Comparison of ENCODE assay signal across 8 mouse cellular contexts in the genomic region with DNA sequence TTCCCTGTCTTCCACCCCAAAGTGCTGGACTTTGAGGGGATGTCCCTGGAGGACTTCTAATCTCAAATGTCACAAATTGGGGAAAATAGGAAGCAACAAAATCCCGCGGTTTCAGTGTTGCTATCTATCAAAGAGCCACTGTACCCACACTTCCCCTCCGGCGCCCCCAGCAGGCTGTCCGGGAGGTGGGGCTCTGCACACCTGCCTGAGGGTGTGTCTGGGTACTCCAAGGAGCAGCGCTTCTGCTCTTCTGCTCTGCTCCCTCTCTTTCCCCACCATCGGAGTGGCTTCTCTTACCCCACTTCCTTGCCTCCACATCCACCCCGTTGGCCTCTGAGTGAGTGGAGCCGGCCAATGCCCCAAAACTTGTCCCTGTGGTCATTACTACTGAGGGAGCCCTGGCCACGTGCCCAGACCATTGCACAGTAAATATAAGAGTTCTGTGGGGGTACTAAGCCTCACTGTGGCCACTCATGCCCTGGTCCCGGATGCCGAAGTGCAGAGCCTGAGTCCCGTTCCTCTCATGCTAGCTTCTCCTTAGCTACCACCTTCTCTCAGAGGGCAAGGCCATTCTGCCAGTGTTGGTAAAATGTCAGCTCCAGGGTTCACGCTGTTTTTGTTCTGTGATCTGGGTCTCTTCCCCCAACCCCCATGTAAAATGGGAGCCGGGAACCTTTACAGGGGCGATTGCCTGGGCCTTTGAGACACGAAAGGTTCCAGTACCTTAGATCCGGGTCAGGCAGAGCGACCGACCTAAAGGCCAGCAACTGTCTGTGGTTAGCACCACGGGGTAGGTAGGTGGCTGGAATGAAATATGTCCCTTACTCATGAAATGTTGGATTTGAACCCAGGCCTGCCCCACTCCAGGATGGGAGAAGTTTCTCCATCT. TPM values are rescaled to one million over a fixed set of nuclear protein-coding genes. Genes with fewer than 3 reads are reported as not detected.
DNase-seq lines count a peak whose midpoint lies in the region; ATAC-seq and TF ChIP-seq lines count a peak whose summit lies in the region.

No protein-coding gene starts in this region.

- no peaks in the 10 kb centered on the region for H3K36me3 ChIP-seq in ES-Bruce4 (ENCODE audit: control insufficient read depth, insufficient read depth, low read length, poor library complexity, severe bottlenecking)
- no peaks in the 10 kb centered on the region for H3K36me3 ChIP-seq in heart, embryonic 16.5 days (ENCODE audit: control insufficient read depth, insufficient read depth)
- H3K36me3 ChIP-seq in limb, embryonic 12.5 days: no peaks in the 10 kb centered on the region
- no peaks in the 10 kb centered on the region for H3K36me3 ChIP-seq in midbrain, embryonic 16.5 days (ENCODE audit: control insufficient read depth, insufficient read depth, low read length)

- no peak for ATAC-seq in heart, embryonic 16.5 days (replicated peaks; ENCODE audit: extremely low read depth, insufficient read depth, low FRiP score)
- no peak for ATAC-seq in limb, embryonic 12.5 days (ENCODE audit: insufficient number of reproducible peaks, insufficient read depth, low FRiP score, low TSS enrichment, low read depth)
- ATAC-seq in midbrain, embryonic 16.5 days: no peak

- no peak for TF ChIP-seq POLR2A in ES-Bruce4 (IDR thresholded peaks at IDR 0.05; ENCODE audit: insufficient read depth, low read length)

- H3K4me1 ChIP-seq in ES-Bruce4 (ENCODE audit: control insufficient read depth, insufficient read depth, low read length): peaks cover 7% of the 10 kb centered on the region
- H3K4me1 ChIP-seq in heart, embryonic 16.5 days (ENCODE audit: control insufficient read depth, insufficient read depth, low read length): peaks cover 20% of the 10 kb centered on the region
- peaks cover 59% of the 10 kb centered on the region for H3K4me1 ChIP-seq in limb, embryonic 12.5 days (replicated peaks)
- peaks cover 24% of the 10 kb centered on the region for H3K4me1 ChIP-seq in midbrain, embryonic 16.5 days (ENCODE audit: control insufficient read depth, insufficient read depth, low read length)

- 0 out of 2 replicates have a peak, but pooled peaks cover 5% of the 10 kb centered on the region for H3K27me3 ChIP-seq in ES-Bruce4 (ENCODE audit: control insufficient read depth, insufficient read depth, low read length, poor library complexity, severe bottlenecking)
- no peaks in the 10 kb centered on the region for H3K27me3 ChIP-seq in heart, embryonic 16.5 days (ENCODE audit: control insufficient read depth, insufficient read depth, low read length)
- H3K27me3 ChIP-seq in limb, embryonic 12.5 days: peaks cover 29% of the 10 kb centered on the region
- H3K27me3 ChIP-seq in midbrain, embryonic 16.5 days (ENCODE audit: control insufficient read depth, insufficient read depth, low read depth, low read length): peaks cover 22% of the 10 kb centered on the region

- peak; percentile 30 for TF ChIP-seq CTCF in ES-Bruce4 (IDR thresholded peaks at IDR 0.05; ENCODE audit: low read depth, low read length)

- H3K4me2 ChIP-seq in heart, embryonic 16.5 days (ENCODE audit: low read depth, low read length): peak overlapping the region; percentile 71
- peak overlapping the region; percentile 88 for H3K4me2 ChIP-seq in limb, embryonic 12.5 days
- H3K4me2 ChIP-seq in midbrain, embryonic 16.5 days (ENCODE audit: low read length): peak overlapping the region; percentile 76

- 0 out of 2 replicates have a peak overlapping the region, but pooled peaks have one; percentile 4 for H3K27ac ChIP-seq in ES-Bruce4 (ENCODE audit: insufficient read depth, low read length)
- peak overlapping the region; percentile 94 for H3K27ac ChIP-seq in heart, embryonic 16.5 days (ENCODE audit: low read length)
- H3K27ac ChIP-seq in limb, embryonic 12.5 days: no peak overlapping the region
- H3K27ac ChIP-seq in midbrain, embryonic 16.5 days (ENCODE audit: low read length): no peak overlapping the region

- peak overlapping the region; percentile 85 for H3K4me3 ChIP-seq in ES-Bruce4 (ENCODE audit: low read depth, low read length)
- H3K4me3 ChIP-seq in heart, embryonic 16.5 days (ENCODE audit: low read length): peak overlapping the region; percentile 67
- H3K4me3 ChIP-seq in limb, embryonic 12.5 days (replicated peaks): peak overlapping the region; percentile 59
- H3K4me3 ChIP-seq in midbrain, embryonic 16.5 days (ENCODE audit: low read depth, low read length): peak overlapping the region; percentile 43

- H3K9ac ChIP-seq in ES-Bruce4 (ENCODE audit: low read depth, poor library complexity, severe bottlenecking): peak overlapping the region; percentile 82; the same call in 1 of the 2 replicates
- H3K9ac ChIP-seq in heart, embryonic 16.5 days (ENCODE audit: low read length): peak overlapping the region; percentile 85
- H3K9ac ChIP-seq in limb, embryonic 12.5 days (replicated peaks): peak overlapping the region; percentile 70
- no peak overlapping the region for H3K9ac ChIP-seq in midbrain, embryonic 16.5 days (ENCODE audit: low read depth, low read length)

- WGBS in heart, embryonic 16.5 days: 33% methylated on average over 21 of the region's 21 CpGs
- 37% methylated on average over 21 of the region's 21 CpGs for WGBS in limb, embryonic 12.5 days
- WGBS in midbrain, embryonic 16.5 days: 43% methylated on average over 21 of the region's 21 CpGs

- H3K9me3 ChIP-seq in ES-Bruce4 (replicated peaks; ENCODE audit: control insufficient read depth, insufficient read depth, low read length, poor library complexity, severe bottlenecking): no peaks in the 10 kb centered on the region
- no peaks in the 10 kb centered on the region for H3K9me3 ChIP-seq in heart, embryonic 16.5 days (replicated peaks; ENCODE audit: control insufficient read depth, low read length)
- H3K9me3 ChIP-seq in limb, embryonic 12.5 days: no peaks in the 10 kb centered on the region
- no peaks in the 10 kb centered on the region for H3K9me3 ChIP-seq in midbrain, embryonic 16.5 days (replicated peaks; ENCODE audit: control insufficient read depth, low read length, poor library complexity, severe bottlenecking)

- DNase-seq in adrenal gland, postnatal 25 days: peak; percentile 51
- no peak for DNase-seq in layer of hippocampus, adult 8-10 months (ENCODE audit: low spot score in 2 of 2)
- DNase-seq in right cerebral cortex, postnatal 14 days: no peak
- DNase-seq in cerebellum, adult 18-20 months: no peak

- TF ChIP-seq EP300 in ES-Bruce4 (IDR thresholded peaks at IDR 0.05; ENCODE audit: insufficient read depth, low read depth, low read length): no peak

RNA-seq across cellular contexts. Expression of a gene that starts 1.4 kb away (rescaled TPM):
- 9.2 and 10.5 TPM in 2 replicates for polyA plus RNA-seq in ES-Bruce4 (2011; ENCODE audit: insufficient read depth, insufficient read length, low read depth, missing spikeins)
- 38.8 and 43.4 TPM in 2 replicates for total RNA-seq in adrenal gland, postnatal 25 days (2021)
- polyA plus RNA-seq in heart, embryonic 16.5 days (2015; fragmentation: Nextera tagmentation; extraction: Ambion mirVana): 29.4 and 38.7 TPM in 2 replicates
- polyA plus RNA-seq in limb, embryonic 12.5 days (2016; fragmentation: Nextera tagmentation; extraction: Ambion mirVana): 14.3 and 15.8 TPM in 2 replicates
- 11.4 and 13.6 TPM in 2 replicates for polyA plus RNA-seq in midbrain, embryonic 16.5 days (2015; fragmentation: Nextera tagmentation; extraction: Ambion mirVana)
- total RNA-seq in layer of hippocampus, adult 8-10 months (2022): 10 to 100 TPM; 14.5 to 18.7 (median 16.2) TPM

RNA-seq across cellular contexts. Expression of a gene that starts 11.5 kb away (rescaled TPM):
- 2.4 TPM in 1 of 2 replicates, not detected in the other for polyA plus RNA-seq in ES-Bruce4 (2011; ENCODE audit: insufficient read depth, insufficient read length, low read depth, missing spikeins)
- total RNA-seq in adrenal gland, postnatal 25 days (2021): not detected in 2 replicates
- 2.2 TPM in 1 of 2 replicates, not detected in the other for polyA plus RNA-seq in heart, embryonic 16.5 days (2015; fragmentation: Nextera tagmentation; extraction: Ambion mirVana)
- polyA plus RNA-seq in limb, embryonic 12.5 days (2016; fragmentation: Nextera tagmentation; extraction: Ambion mirVana): not detected in 2 replicates
- not detected in 2 replicates for polyA plus RNA-seq in midbrain, embryonic 16.5 days (2015; fragmentation: Nextera tagmentation; extraction: Ambion mirVana)
- not detected for total RNA-seq in layer of hippocampus, adult 8-10 months (2022)

RNA-seq across cellular contexts. Expression of a gene that starts 33.2 kb away (rescaled TPM):
- 25.8 and 29.3 TPM in 2 replicates for polyA plus RNA-seq in ES-Bruce4 (2011; ENCODE audit: insufficient read depth, insufficient read length, low read depth, missing spikeins)
- total RNA-seq in adrenal gland, postnatal 25 days (2021): 58.1 and 61.5 TPM in 2 replicates
- polyA plus RNA-seq in heart, embryonic 16.5 days (2015; fragmentation: Nextera tagmentation; extraction: Ambion mirVana): 44.9 and 48.9 TPM in 2 replicates
- 45.9 and 47.4 TPM in 2 replicates for polyA plus RNA-seq in limb, embryonic 12.5 days (2016; fragmentation: Nextera tagmentation; extraction: Ambion mirVana)
- 46.0 and 46.5 TPM in 2 replicates for polyA plus RNA-seq in midbrain, embryonic 16.5 days (2015; fragmentation: Nextera tagmentation; extraction: Ambion mirVana)
- 10 to 100 TPM; 59.2 to 63.9 (median 62.6) TPM for total RNA-seq in layer of hippocampus, adult 8-10 months (2022)

RNA-seq across cellular contexts. Expression of a gene that starts 41.0 kb away (rescaled TPM):
- polyA plus RNA-seq in ES-Bruce4 (2011; ENCODE audit: insufficient read depth, insufficient read length, low read depth, missing spikeins): 19.6 and 21.5 TPM in 2 replicates
- total RNA-seq in adrenal gland, postnatal 25 days (2021): 6.5 and 7.0 TPM in 2 replicates
- 6.3 and 7.4 TPM in 2 replicates for polyA plus RNA-seq in heart, embryonic 16.5 days (2015; fragmentation: Nextera tagmentation; extraction: Ambion mirVana)
- polyA plus RNA-seq in limb, embryonic 12.5 days (2016; fragmentation: Nextera tagmentation; extraction: Ambion mirVana): 3.3 and 4.2 TPM in 2 replicates
- polyA plus RNA-seq in midbrain, embryonic 16.5 days (2015; fragmentation: Nextera tagmentation; extraction: Ambion mirVana): 1.8 and 2.2 TPM in 2 replicates
- 1 to 10 TPM; 6.6 to 8.2 (median 6.9) TPM for total RNA-seq in layer of hippocampus, adult 8-10 months (2022)

RNA-seq across cellular contexts. Expression of a gene that starts 55.6 kb away (rescaled TPM):
- not detected in 2 replicates for polyA plus RNA-seq in ES-Bruce4 (2011; ENCODE audit: insufficient read depth, insufficient read length, low read depth, missing spikeins)
- not detected in 2 replicates for total RNA-seq in adrenal gland, postnatal 25 days (2021)
- polyA plus RNA-seq in heart, embryonic 16.5 days (2015; fragmentation: Nextera tagmentation; extraction: Ambion mirVana): 0.20 and 0.41 TPM in 2 replicates
- polyA plus RNA-seq in limb, embryonic 12.5 days (2016; fragmentation: Nextera tagmentation; extraction: Ambion mirVana): 0.16 and 0.41 TPM in 2 replicates
- polyA plus RNA-seq in midbrain, embryonic 16.5 days (2015; fragmentation: Nextera tagmentation; extraction: Ambion mirVana): not detected in 2 replicates
- total RNA-seq in layer of hippocampus, adult 8-10 months (2022): 1 to 10 TPM in 1 of 4 experiments, under 1 TPM in 2, not detected in 1; 0.34 to 1.2 (median 0.38) TPM

Comparison
In these comparisons a context has a peak if more than half of its experiments do, and no peak if none do; other contexts are left out.
1. H3K27ac ChIP-seq: peak in ES-Bruce4 (single experiment) and heart, embryonic 16.5 days (single experiment); none in limb, embryonic 12.5 days (single experiment) and midbrain, embryonic 16.5 days (single experiment).
2. Peak in every context shown above with its lines, with median percentiles within 50 percentile points of each other: H3K4me3 ChIP-seq and H3K4me2 ChIP-seq.